Mouse (Mus musculus) bone marrow macrophage, adult 2 months (primary cell): ENCODE data around the gene Cdipt.

Source experiments
- CTCF ChIP-seq: IDR thresholded peaks from 2 replicates; pipeline ENCODE4 v1.5.1; 2012; ENCODE audit warnings: low read depth, mild to moderate bottlenecking, low read length, moderate library complexity
- POLR2A ChIP-seq: IDR thresholded peaks from 2 replicates; pipeline ENCODE4 v1.6.1; 2012; ENCODE audit warnings: mild to moderate bottlenecking, low read depth, low read length, borderline replicate concordance

DNA sequence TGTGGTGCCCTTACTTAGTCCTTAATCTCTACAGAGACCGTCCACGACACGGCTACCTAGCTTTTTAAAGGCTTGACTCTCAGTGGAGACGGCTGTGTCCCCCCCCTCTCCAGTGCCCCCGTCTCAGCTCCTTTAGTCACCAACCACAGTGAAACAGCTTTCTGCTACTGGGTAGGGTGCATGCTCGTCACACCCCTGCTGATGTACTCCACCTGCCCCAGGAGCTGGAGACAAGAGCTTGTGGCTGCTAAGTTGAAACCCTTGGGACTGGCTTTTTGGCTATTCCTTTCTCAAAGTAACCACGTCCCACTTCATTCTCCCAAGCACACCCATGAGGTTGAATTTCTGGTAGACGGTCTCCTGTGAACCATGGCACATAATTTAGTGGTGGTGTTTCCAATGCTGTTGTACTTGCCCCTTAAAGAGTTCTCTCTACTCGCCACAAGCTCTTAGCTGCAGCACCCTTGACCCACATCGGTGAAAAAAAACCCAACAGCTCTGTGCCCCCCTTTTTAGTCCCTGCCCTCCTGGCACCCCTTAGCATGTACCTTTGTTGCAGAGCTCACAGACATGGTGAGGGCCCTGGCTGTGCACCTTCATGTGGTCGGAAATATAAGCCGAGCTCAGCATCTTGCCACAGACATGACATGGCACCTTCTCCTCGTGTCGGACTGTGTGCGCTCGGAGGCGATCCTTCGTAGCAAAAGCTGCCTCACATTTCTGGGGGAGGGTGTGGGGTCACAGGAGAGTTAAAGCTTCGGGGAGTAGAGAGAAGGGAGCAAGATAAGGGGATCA, 48.4 kb downstream of the Cdipt start:
- TF ChIP-seq POLR2A: no peak
- TF ChIP-seq CTCF: no peak
